10 mouse cellular contexts compared by ENCODE assay signal in the genomic region with DNA sequence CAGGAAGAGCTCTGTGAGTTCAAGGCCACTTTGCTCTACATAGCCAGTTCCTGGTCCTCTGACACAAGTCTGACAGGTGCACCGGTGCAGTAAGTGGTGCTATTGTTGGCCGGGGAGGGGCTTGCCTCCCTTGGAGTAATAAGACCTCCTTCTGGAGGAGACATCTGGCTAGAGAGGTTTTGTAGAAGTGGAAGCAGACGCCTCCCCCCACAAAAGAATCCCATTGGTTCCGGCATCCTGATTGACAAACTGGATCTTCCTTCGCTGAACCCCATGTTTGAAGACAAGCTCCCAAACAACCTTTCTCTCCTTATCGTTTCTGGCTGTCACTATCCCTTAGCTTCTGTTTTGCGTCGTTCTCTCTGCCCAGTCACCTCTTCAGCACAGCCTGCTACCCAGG. TPM values are rescaled to one million over a fixed set of nuclear protein-coding genes. Genes with fewer than 3 reads are reported as not detected.
A peak's percentile ranks its signal among the peaks of the same experiment; 100 is the strongest.
DNase-seq lines count a peak whose midpoint lies in the region; ATAC-seq lines count a peak whose summit lies in the region.
"Had no signal": no experiment of that assay in that cellular context is flagged by ENCODE, and none has a peak within 500 bp of the region (broad histone marks: within the 10 kb centered on the region; RNA-seq: fewer than 3 reads in every experiment).

No protein-coding gene starts in this region.

- peaks cover 7% of the 10 kb centered on the region; the same call in 1 of the 2 replicates for H3K36me3 ChIP-seq in limb, embryonic 15.5 days
- H3K36me3 ChIP-seq in intestine, embryonic 16.5 days (ENCODE audit: control insufficient read depth, insufficient read depth, low read length) = no peaks in the 10 kb centered on the region
- H3K36me3 ChIP-seq: lung, embryonic 15.5 days had no signal

- peak; percentile 35 for DNase-seq in cerebellum, adult 11 months
- peak; percentile 54 for DNase-seq in layer of hippocampus, adult 9-11 months
- DNase-seq in layer of hippocampus, postnatal 25 days (ENCODE audit: extremely low spot score in 1 of 2, low spot score in 1 of 2) = no peak
- peak; percentile 42 to 53 for DNase-seq in cerebellum, postnatal 10 days

- no peak overlapping the region for H3K27ac ChIP-seq in limb, embryonic 15.5 days
- no peak overlapping the region for H3K27ac ChIP-seq in intestine, embryonic 16.5 days (ENCODE audit: low read length)

- H3K9ac ChIP-seq in limb, embryonic 15.5 days = no peak overlapping the region
- H3K9ac ChIP-seq in intestine, embryonic 16.5 days (ENCODE audit: low read depth, low read length) = no peak overlapping the region

- H3K4me2 ChIP-seq in limb, embryonic 15.5 days = 0 out of 2 replicates have a peak overlapping the region, but pooled peaks have one; percentile 2
- no peak overlapping the region for H3K4me2 ChIP-seq in intestine, embryonic 16.5 days (ENCODE audit: low read depth, low read length)

- ATAC-seq in cerebellum, adult (ENCODE audit: insufficient number of reproducible peaks, low FRiP score, low TSS enrichment) = no peak
- ATAC-seq in limb, embryonic 15.5 days (ENCODE audit: insufficient number of reproducible peaks, low FRiP score, low TSS enrichment, low read depth) = no peak
- no peak for ATAC-seq in intestine, embryonic 16.5 days
- no peak for ATAC-seq in monocyte, adult 5-6 weeks (replicated peaks; ENCODE audit: insufficient number of reproducible peaks, low FRiP score, low TSS enrichment, poor library complexity, severe bottlenecking)

- peaks cover 18% of the 10 kb centered on the region for H3K27me3 ChIP-seq in limb, embryonic 15.5 days
- peaks cover 5% of the 10 kb centered on the region; the same call in 1 of the 2 replicates for H3K27me3 ChIP-seq in intestine, embryonic 16.5 days (replicated peaks; ENCODE audit: control insufficient read depth, insufficient read depth, low read length)
- H3K27me3 ChIP-seq: lung, embryonic 15.5 days had no signal

- H3K4me1 ChIP-seq in limb, embryonic 15.5 days = peaks cover 43% of the 10 kb centered on the region
- peaks cover 27% of the 10 kb centered on the region for H3K4me1 ChIP-seq in intestine, embryonic 16.5 days (ENCODE audit: control insufficient read depth, insufficient read depth, low read length)

- no peak overlapping the region for H3K4me3 ChIP-seq in limb, embryonic 15.5 days
- H3K4me3 ChIP-seq in intestine, embryonic 16.5 days (ENCODE audit: low read length) = no peak overlapping the region

- no peaks in the 10 kb centered on the region for H3K9me3 ChIP-seq in limb, embryonic 15.5 days
- no peaks in the 10 kb centered on the region for H3K9me3 ChIP-seq in intestine, embryonic 16.5 days (ENCODE audit: control insufficient read depth, low read length)
- H3K9me3 ChIP-seq: lung, embryonic 15.5 days had no signal

- 13% methylated on average over 8 of the region's 8 CpGs for WGBS in limb, embryonic 15.5 days
- 23% methylated on average over 8 of the region's 8 CpGs for WGBS in intestine, embryonic 16.5 days

RNA-seq across cellular contexts. Expression of a gene that starts 0.8 kb away (rescaled TPM):
- 100 to 1,000 TPM in 1 of 2 experiments, 10 to 100 TPM in 1; 85.4 to 109 TPM for total RNA-seq in layer of hippocampus, postnatal 25 days (2021)
- polyA plus RNA-seq in limb, embryonic 15.5 days (2015; fragmentation: Nextera tagmentation; extraction: Ambion mirVana) = 4.9 and 5.7 TPM in 2 replicates
- polyA plus RNA-seq in intestine, embryonic 16.5 days (2015; fragmentation: Nextera tagmentation; extraction: Ambion mirVana) = 0.86 and 1.8 TPM in 2 replicates
- not detected in 3 replicates for total RNA-seq in monocyte, adult 5-6 weeks (2017)
- total RNA-seq: granulocyte monocyte progenitor cell, adult 5-6 weeks had no signal

RNA-seq across cellular contexts. Expression of a gene that starts 18.2 kb away (rescaled TPM):
- 10 to 100 TPM; 69.9 to 74.0 TPM for total RNA-seq in layer of hippocampus, postnatal 25 days (2021)
- 192 and 215 TPM in 2 replicates for polyA plus RNA-seq in limb, embryonic 15.5 days (2015; fragmentation: Nextera tagmentation; extraction: Ambion mirVana)
- 221 and 245 TPM in 2 replicates for polyA plus RNA-seq in intestine, embryonic 16.5 days (2015; fragmentation: Nextera tagmentation; extraction: Ambion mirVana)
- total RNA-seq in monocyte, adult 5-6 weeks (2017) = 62.3 to 97.9 TPM (median 97.8 TPM) in 3 replicates

RNA-seq across cellular contexts. Expression of a gene that starts 21.6 kb away (rescaled TPM):
- 1 to 10 TPM in 1 of 2 experiments, under 1 TPM in 1; 0.68 to 2.1 TPM for total RNA-seq in layer of hippocampus, postnatal 25 days (2021)
- 6.6 and 6.9 TPM in 2 replicates for polyA plus RNA-seq in limb, embryonic 15.5 days (2015; fragmentation: Nextera tagmentation; extraction: Ambion mirVana)
- 3.1 and 3.7 TPM in 2 replicates for polyA plus RNA-seq in intestine, embryonic 16.5 days (2015; fragmentation: Nextera tagmentation; extraction: Ambion mirVana)
- total RNA-seq in monocyte, adult 5-6 weeks (2017) = 50.3 to 142 TPM (median 82.3 TPM) in 3 replicates

RNA-seq across cellular contexts. Expression of a gene that starts 40.6 kb away (rescaled TPM):
- total RNA-seq in layer of hippocampus, postnatal 25 days (2021) = 10 to 100 TPM; 63.7 to 65.3 TPM
- polyA plus RNA-seq in limb, embryonic 15.5 days (2015; fragmentation: Nextera tagmentation; extraction: Ambion mirVana) = 184 and 195 TPM in 2 replicates
- polyA plus RNA-seq in intestine, embryonic 16.5 days (2015; fragmentation: Nextera tagmentation; extraction: Ambion mirVana) = 366 and 376 TPM in 2 replicates
- total RNA-seq in monocyte, adult 5-6 weeks (2017) = 20.2 to 30.1 TPM (median 25.0 TPM) in 3 replicates

RNA-seq across cellular contexts. Expression of a gene that starts 55.1 kb away (rescaled TPM):
- 100 to 1,000 TPM; 442 to 490 TPM for total RNA-seq in layer of hippocampus, postnatal 25 days (2021)
- polyA plus RNA-seq in limb, embryonic 15.5 days (2015; fragmentation: Nextera tagmentation; extraction: Ambion mirVana) = 1.2 and 1.6 TPM in 2 replicates
- polyA plus RNA-seq in intestine, embryonic 16.5 days (2015; fragmentation: Nextera tagmentation; extraction: Ambion mirVana) = 6.0 and 6.8 TPM in 2 replicates
- 4.8 TPM in 1 of 3 replicates, not detected in the others for total RNA-seq in monocyte, adult 5-6 weeks (2017)
- total RNA-seq: granulocyte monocyte progenitor cell, adult 5-6 weeks had no signal

Comparison
In these comparisons a context has a peak if more than half of its experiments do, and no peak if none do; other contexts are left out.
1. DNase-seq: peak in cerebellum, adult 11 months (single experiment), layer of hippocampus, adult 9-11 months (single experiment) and cerebellum, postnatal 10 days (2 of 2); none in layer of hippocampus, postnatal 25 days (0 of 2).
2. RNA of a gene that starts 0.8 kb away (total RNA-seq): 85.4 to 109 TPM in layer of hippocampus, postnatal 25 days; not detected in monocyte, adult 5-6 weeks; every median in the first group is over 10 times any median in the second.
3. RNA of a gene that starts 21.6 kb away (total RNA-seq): 50.3 to 142 TPM in monocyte, adult 5-6 weeks; 0.68 to 2.1 TPM in layer of hippocampus, postnatal 25 days; every median in the first group is over 10 times any median in the second.